Mouse (Mus musculus) frontal cortex, postnatal 25 days (tissue): ENCODE results near the gene Tmem245.

Source experiments
- DNase-seq, 2 experiments: peaks; one replicate each; pipeline ENCODE4 v3.0.0; 2022; ENCODE audit warnings: low spot score in 2 of 2

Tmem245 gene

GRCm38 (mm10) chr4:56865003-56865511 lies 82.2 kb downstream of the Tmem245 start, which contains the start of gene Ctnnal1:
Gene Ctnnal1, minus strand, starts transcription at chr4:56865188.
- peak; percentile 56 to 79 for DNase-seq

DNA sequence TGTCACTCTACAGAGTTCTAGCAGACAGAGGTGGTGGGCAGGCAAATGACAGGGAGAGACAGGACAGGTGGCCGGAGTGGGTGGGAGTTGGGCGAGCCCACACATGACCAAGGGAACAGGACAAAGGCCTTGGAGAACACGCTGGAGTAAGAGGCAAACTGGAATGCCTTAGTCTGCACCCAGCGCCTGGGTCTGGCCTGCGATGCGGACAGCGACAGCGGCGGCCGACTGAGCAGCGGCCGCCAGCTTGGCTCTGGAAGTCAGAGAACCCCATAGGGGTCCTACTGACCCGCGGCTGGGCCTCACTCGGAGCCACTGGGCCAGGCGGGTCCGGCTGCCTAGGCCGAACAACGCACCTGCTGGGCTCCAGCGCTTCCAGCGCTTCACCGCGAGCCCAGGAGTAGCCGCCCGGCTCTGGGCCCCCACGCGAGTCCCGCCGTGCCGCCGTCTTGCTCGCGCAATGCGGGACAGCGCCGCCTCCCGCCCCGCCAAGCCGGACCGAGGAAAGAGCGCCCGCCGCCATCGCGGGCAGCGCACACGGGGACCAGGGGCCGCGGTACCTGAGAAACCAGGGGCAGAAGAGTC lies 82.7 kb downstream of the Tmem245 start:
- DNase-seq: peak; percentile 32 to 36

GRCm38 (mm10) chr4:56864016-56864415 lies 83.2 kb downstream of the Tmem245 start:
- no peak for DNase-seq

DNA sequence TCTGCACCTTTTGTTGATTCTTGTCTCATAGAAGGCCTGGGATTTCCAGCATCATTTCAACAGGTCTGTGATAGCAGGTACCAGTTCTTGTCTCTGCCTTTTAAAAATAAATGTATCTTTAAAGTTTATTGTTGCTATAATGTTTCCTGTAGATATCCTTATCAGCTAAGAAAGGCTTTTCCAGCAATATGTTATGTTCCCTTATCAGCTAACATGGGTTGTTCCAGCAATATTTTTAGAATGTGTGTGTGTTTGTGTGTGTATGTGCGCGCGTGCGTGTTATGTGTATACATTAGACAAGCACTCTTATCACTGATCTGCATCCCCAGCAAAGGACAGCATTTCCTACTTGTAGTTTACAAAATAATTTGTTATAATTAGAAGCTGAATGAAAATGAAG lies 85.7 kb downstream of the Tmem245 start:
- DNase-seq: no peak

GRCm38 (mm10) chr4:56858733-56859132 lies 88.5 kb downstream of the Tmem245 start:
- DNase-seq: no peak

- DNase-seq: no peak
These were observed 90.8 kb downstream of the Tmem245 start for GRCm38 (mm10) chr4:56856371-56856949.

- DNase-seq: no peak
These were observed 91.3 kb downstream of the Tmem245 start for GRCm38 (mm10) chr4:56855935-56856334.

- no peak for DNase-seq
These were observed 96.5 kb downstream of the Tmem245 start for GRCm38 (mm10) chr4:56850724-56851123.

DNA sequence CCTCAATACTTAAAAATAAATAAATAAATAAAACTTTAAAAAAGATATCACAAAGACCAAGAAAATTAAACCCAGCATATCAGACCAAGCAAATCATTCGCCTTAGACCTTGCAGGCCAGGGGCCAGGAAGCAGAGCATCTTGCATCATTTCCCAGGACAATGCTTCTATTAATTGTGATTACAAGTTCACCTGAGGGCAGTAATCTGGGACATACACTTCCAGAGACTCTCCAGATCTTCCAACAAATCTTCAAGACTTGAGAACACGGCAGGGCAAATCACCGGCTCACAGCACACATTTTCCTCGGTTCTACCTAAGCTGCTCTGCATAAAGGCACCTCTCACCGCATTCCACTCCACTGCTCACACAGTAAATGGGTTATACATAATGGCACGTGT lies 99.2 kb downstream of the Tmem245 start:
- DNase-seq: no peak

DNA sequence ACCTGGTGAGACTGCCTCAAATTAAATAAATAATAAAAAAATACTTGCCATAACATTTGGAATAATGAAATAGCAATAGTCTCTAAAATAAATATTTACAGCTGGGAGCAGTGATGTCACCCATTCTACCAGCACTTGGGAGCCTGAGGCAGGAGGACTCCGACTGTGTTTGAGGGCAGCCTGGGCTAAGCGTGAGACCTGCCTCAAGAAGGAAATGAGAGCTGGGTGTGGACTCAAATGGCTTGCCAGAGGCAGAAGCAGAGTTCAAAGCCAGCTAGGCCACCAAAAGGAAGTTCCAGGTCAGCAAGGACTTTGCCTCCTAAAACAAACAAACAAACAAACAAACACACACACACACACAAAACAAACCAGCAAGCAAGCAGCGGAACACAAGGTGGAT lies 99.8 kb downstream of the Tmem245 start:
- DNase-seq: no peak

DNA sequence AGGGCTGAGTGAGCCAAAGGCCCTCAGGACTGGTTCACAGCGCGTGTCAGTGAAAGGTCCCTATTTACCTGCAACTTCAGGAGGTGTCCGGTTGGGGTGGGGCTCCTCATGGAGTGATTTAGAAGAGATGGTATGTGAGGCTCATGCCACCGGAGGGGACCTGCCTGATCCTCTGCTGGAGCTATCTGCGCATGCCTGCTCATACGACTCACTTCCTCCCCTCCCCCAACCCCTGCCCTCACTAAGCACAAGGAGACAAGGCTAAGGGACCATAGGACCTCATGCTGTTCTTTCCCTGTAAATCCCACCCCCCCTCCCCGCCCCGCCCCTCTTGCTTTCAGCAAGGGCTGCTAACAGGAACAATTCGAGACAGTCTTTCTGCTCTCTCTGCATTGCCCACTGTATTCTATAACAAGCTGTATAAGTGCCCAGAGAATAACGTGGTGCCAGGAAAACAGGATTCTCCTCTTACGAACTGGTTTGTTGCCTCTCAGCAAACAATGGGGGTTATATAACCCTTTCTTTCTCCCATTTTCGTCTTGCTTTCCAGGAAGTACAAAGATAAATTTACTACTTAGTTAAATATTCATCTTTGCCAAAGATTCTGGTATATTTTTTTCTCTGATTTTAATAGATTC lies 101.2 kb downstream of the Tmem245 start:
- DNase-seq: no peak

- no peak for DNase-seq
These were observed 102.3 kb downstream of the Tmem245 start for GRCm38 (mm10) chr4:56844911-56845310.

- no peak for DNase-seq
These were observed 103.3 kb downstream of the Tmem245 start for GRCm38 (mm10) chr4:56843963-56844362.

GRCm38 (mm10) chr4:56842501-56842900 lies 104.7 kb downstream of the Tmem245 start:
- no peak for DNase-seq

GRCm38 (mm10) chr4:56840297-56840696 lies 106.9 kb downstream of the Tmem245 start:
- DNase-seq: no peak

- DNase-seq: no peak
These were observed 109.6 kb downstream of the Tmem245 start for GRCm38 (mm10) chr4:56837661-56838060.

DNA sequence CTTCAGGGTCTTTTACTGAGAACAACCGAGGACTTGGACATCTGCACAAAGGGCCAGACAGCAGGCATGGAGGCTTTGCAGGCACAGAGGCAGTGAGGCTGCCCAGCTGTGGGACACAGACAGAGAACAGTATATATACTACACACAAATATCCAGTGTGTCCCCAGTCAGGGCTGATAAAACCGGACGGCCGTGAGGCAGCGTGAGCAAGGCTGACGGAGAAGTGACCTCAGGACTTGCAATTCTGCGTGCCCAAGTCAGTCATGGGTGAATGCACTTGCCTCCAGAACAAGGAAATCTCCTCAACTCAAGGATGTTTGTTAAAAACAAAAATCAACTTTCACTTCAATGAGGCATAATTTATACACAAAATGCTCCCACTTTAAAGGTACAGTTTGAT lies 115.2 kb downstream of the Tmem245 start:
- DNase-seq: no peak

- DNase-seq: no peak
These were observed 116.1 kb downstream of the Tmem245 start for GRCm38 (mm10) chr4:56831013-56831609.

- DNase-seq: no peak
These were observed 117.7 kb downstream of the Tmem245 start for GRCm38 (mm10) chr4:56829511-56829921.

GRCm38 (mm10) chr4:56828932-56829331 lies 118.3 kb downstream of the Tmem245 start:
- DNase-seq: no peak

- DNase-seq: no peak
These were observed 123.0 kb downstream of the Tmem245 start for GRCm38 (mm10) chr4:56824231-56824630.

DNA sequence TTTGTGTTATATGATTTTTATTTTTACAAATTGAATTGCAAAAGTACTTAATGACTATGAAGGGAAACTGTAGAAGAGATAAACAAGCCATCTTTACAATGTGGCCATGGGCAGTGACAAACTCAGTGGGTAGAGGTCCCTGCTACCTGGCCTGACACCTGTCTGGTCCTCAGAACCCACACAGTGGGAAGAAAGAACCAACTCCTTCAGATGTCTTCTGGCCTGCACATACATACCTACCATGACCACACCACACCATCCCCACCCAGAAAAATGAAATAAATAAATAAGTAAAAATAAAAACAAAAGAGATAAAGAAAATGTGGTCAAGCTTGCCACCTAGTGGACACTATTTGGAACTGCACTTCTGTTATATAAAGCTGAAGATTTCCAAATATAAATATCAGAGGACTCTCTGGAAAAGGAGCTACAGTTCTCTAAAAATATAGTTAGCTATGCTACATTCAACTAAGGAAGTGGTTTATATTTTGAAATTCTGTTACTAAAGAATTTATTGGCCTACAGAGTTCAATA lies 127.2 kb downstream of the Tmem245 start:
- DNase-seq: no peak
